Mouse (Mus musculus) adrenal gland, adult (tissue): ENCODE data around the gene Sp140.
A peak's percentile ranks its signal among the peaks of the same experiment; 100 is the strongest.
"Not testable (repeated sequence)": the region's sequence is repeated elsewhere in the genome, so short reads cannot be mapped to it uniquely, and the experiment has no call there.

Source experiments
- DNase-seq, 2 experiments: peaks; one replicate each; pipeline ENCODE4 v3.0.0; 2022 to 2023; ENCODE audit warnings: low spot score in 1 of 2; ENCODE audit not compliant: inconsistent age in 2 of 2

The Sp140 gene

GRCm38 (mm10) chr1:85638144-85638543, 38.0 kb downstream of the Sp140 start:
- peak in 1 of 2 experiments; percentile 16 for DNase-seq

- peak; percentile 22 to 66 for DNase-seq
Measured at GRCm38 (mm10) chr1:85649881-85650280, 49.7 kb downstream of the Sp140 start, which contains the start of gene Sp100. Sp100 (plus strand) TSS chr1:85649988.

- peak in 1 of 2 experiments; percentile 53 for DNase-seq
Measured at GRCm38 (mm10) chr1:85650524-85650923, 50.3 kb downstream of the Sp140 start.

GRCm38 (mm10) chr1:85651770-85652275, 51.6 kb downstream of the Sp140 start:
- peak in 1 of 2 experiments; percentile 39 for DNase-seq

- DNase-seq: not testable (repeated sequence)
Measured at GRCm38 (mm10) chr1:85657211-85657610, 57.0 kb downstream of the Sp140 start.

- DNase-seq: no peak
Measured at GRCm38 (mm10) chr1:85664266-85664665, 64.1 kb downstream of the Sp140 start.

- DNase-seq: no peak
Measured at GRCm38 (mm10) chr1:85680226-85680625, 80.0 kb downstream of the Sp140 start.

GRCm38 (mm10) chr1:85686666-85687065, 86.5 kb downstream of the Sp140 start:
- DNase-seq: no peak

GRCm38 (mm10) chr1:85687346-85687745, 87.2 kb downstream of the Sp140 start:
- no peak for DNase-seq

- DNase-seq: no peak
Measured at GRCm38 (mm10) chr1:85690544-85690943, 90.4 kb downstream of the Sp140 start.

- DNase-seq: peak; percentile 66 to 87
Measured at GRCm38 (mm10) chr1:85692281-85692680, 92.1 kb downstream of the Sp140 start.

- DNase-seq: no peak
Measured at GRCm38 (mm10) chr1:85693280-85693679, 93.1 kb downstream of the Sp140 start.
